Mouse (Mus musculus): ENCODE results near the gene Tap1. TPM values are rescaled to one million over a fixed set of nuclear protein-coding genes. Genes with fewer than 3 reads are reported as not detected.
A peak's percentile ranks its signal among the peaks of the same experiment; 100 is the strongest.

The Tap1 gene
- total and polyA plus RNA-seq, 3 experiments, result 30.7 to 46.6 TPM; not detected in 1

- Histone ChIP-seq H3K27me3 (ENCODE audit: control insufficient read depth in 1 of 2, insufficient read depth in 2 of 2, low read length in 2 of 2) (no peaks in the 10 kb centered on the region), H3K4me1 (ENCODE audit: control insufficient read depth in 1 of 2, insufficient read depth in 2 of 2, low read length in 2 of 2) (peaks cover 19 to 44% of the 10 kb centered on the region in 2 experiments), H3K79me2 (ENCODE audit: control insufficient read depth, insufficient read depth, low read length, poor library complexity) (no peaks in the 10 kb centered on the region), H3K4me3 (ENCODE audit: control insufficient read depth in 1 of 2, insufficient read depth in 1 of 2, low read depth in 2 of 2, low read length in 2 of 2) (no peak overlapping the region), H3K9me3 (replicated peaks; ENCODE audit: insufficient read depth, low read length) (no peaks in the 10 kb centered on the region), H3K9ac (ENCODE audit: control insufficient read depth, low read depth, low read length, poor library complexity, severe bottlenecking) (no peak overlapping the region), H3K36me3 (ENCODE audit: control insufficient read depth in 1 of 2, insufficient read depth in 2 of 2, low read length in 2 of 2) (peaks cover 0 to 24% of the 10 kb centered on the region in 2 experiments; a peak in 2 of 4 replicates), H3K27ac (ENCODE audit: control insufficient read depth, low read depth, low read length) (peak overlapping the region; percentile 39; the same call in 1 of the 2 replicates)
- DNase-seq (ENCODE audit: low read depth, low spot score), result peak; percentile 68
- TF ChIP-seq ZKSCAN1 (IDR thresholded peaks at IDR 0.05; ENCODE audit: low read depth, low read length) (no peak), KAT2A (conservative IDR thresholded peaks at IDR 0.05; ENCODE audit: low read depth, low read length) (no peak), MAZ (IDR thresholded peaks at IDR 0.05; ENCODE audit: low read depth, low read length) (peak; percentile 44; the same call in 1 of the 2 replicates), NELFE (IDR thresholded peaks at IDR 0.05; ENCODE audit: low read depth, low read length) (peak; percentile 55), CHD1 (IDR thresholded peaks at IDR 0.05; ENCODE audit: low read depth, low read length) (no peak), UBTF (IDR thresholded peaks at IDR 0.05; ENCODE audit: borderline replicate concordance, insufficient read depth, low read depth, low read length) (no peak), MYB (IDR thresholded peaks at IDR 0.05; ENCODE audit: low read depth, low read length) (peak; percentile 56; the same call in 1 of the 2 replicates), JUND (IDR thresholded peaks at IDR 0.05; ENCODE audit: low read depth, low read length) (no peak), TAL1 (IDR thresholded peaks at IDR 0.05; ENCODE audit: low read length) (no peak), ZMIZ1 (IDR thresholded peaks at IDR 0.05; ENCODE audit: low read depth, low read length) (peak; percentile 53; the same call in 1 of the 2 replicates), MXI1 (IDR thresholded peaks at IDR 0.05; ENCODE audit: low read depth, low read length) (peak; percentile 57), TCF12 (IDR thresholded peaks at IDR 0.05; ENCODE audit: low read depth, low read length) (peak; percentile 30; the same call in 1 of the 2 replicates), POLR2AphosphoS2 (IDR thresholded peaks at IDR 0.05; ENCODE audit: low read length) (0 out of 2 replicates have a peak, but pooled peaks have one; percentile 49), POLR2AphosphoS5 (IDR thresholded peaks at IDR 0.05; ENCODE audit: borderline replicate concordance, low read depth, low read length) (no peak), ZC3H11A (IDR thresholded peaks at IDR 0.05; ENCODE audit: low read depth, low read length) (no peak), ETS1 (IDR thresholded peaks at IDR 0.05; ENCODE audit: low read depth, low read length) (peak; percentile 53; the same call in 1 of the 2 replicates), USF2 (IDR thresholded peaks at IDR 0.05; ENCODE audit: borderline replicate concordance in 1 of 2, insufficient read depth in 1 of 2, low read depth in 1 of 2, low read length in 2 of 2) (no peak), BHLHE40 (IDR thresholded peaks at IDR 0.05; ENCODE audit: borderline replicate concordance, low read depth, low read length) (no peak), ELF1 (IDR thresholded peaks at IDR 0.05; ENCODE audit: low read depth, low read length) (0 out of 2 replicates have a peak, but pooled peaks have one; percentile 24), E2F4 (IDR thresholded peaks at IDR 0.05; ENCODE audit: borderline replicate concordance, low read depth, low read length) (no peak), CHD2 (IDR thresholded peaks at IDR 0.05; ENCODE audit: low read length) (no peak), CTCF (IDR thresholded peaks at IDR 0.05 in 2 of 3, conservative IDR thresholded peaks at IDR 0.05 in 1 of 3; ENCODE audit: control insufficient read depth in 1 of 3, insufficient read depth in 1 of 3, low read depth in 2 of 3, low read length in 3 of 3, poor library complexity in 1 of 3, severe bottlenecking in 1 of 3) (no peak), ZNF384 (IDR thresholded peaks at IDR 0.05; ENCODE audit: low read depth, low read length) (no peak), USF1 (IDR thresholded peaks at IDR 0.05; ENCODE audit: low read depth, low read length) (no peak), MAFK (IDR thresholded peaks at IDR 0.05; ENCODE audit: borderline replicate concordance, low read depth, low read length) (no peak), RAD21 (IDR thresholded peaks at IDR 0.05; ENCODE audit: low read depth, low read length) (no peak), SIN3A (IDR thresholded peaks at IDR 0.05; ENCODE audit: low read length) (peak; percentile 61), NRF1 (IDR thresholded peaks at IDR 0.05; ENCODE audit: insufficient read depth, low read depth, low read length, poor library complexity, severe bottlenecking) (no peak), RCOR1 (IDR thresholded peaks at IDR 0.05; ENCODE audit: low read depth, low read length) (no peak), MYC (IDR thresholded peaks at IDR 0.05; ENCODE audit: low read depth, low read length) (peak; percentile 59; the same call in 1 of the 2 replicates), POLR2A (IDR thresholded peaks at IDR 0.05; ENCODE audit: control insufficient read depth in 1 of 2, insufficient read depth in 1 of 2, low read depth in 1 of 2, low read length in 2 of 2, poor library complexity in 1 of 2) (peak in 1 of 2 experiments; percentile 43; a peak in 1 of 4 replicates), SMC3 (IDR thresholded peaks at IDR 0.05; ENCODE audit: low read depth, low read length) (no peak), GABPA (IDR thresholded peaks at IDR 0.05; ENCODE audit: low read depth, low read length) (no peak), EP300 (IDR thresholded peaks at IDR 0.05; ENCODE audit: low read depth in 1 of 2, low read length in 2 of 2) (peak; percentile 63 to 78), GATA1 (IDR thresholded peaks at IDR 0.05; ENCODE audit: low read depth, low read length) (peak; percentile 51; the same call in 1 of the 2 replicates), MEF2A (IDR thresholded peaks at IDR 0.05; ENCODE audit: extremely low read depth, insufficient replicate concordance, low read depth, low read length, poor library complexity, severe bottlenecking) (no peak), MAX (IDR thresholded peaks at IDR 0.05; ENCODE audit: low read length) (peak; percentile 69)
Observed at GRCm38 (mm10) chr17:34140240-34140639, 47.1 kb upstream of the Tap1 start.
